Mouse (Mus musculus): ENCODE data around the gene Hivep1.

Hivep1 gene

GRCm38 (mm10) chr13:42116301-42116700 lies 64.5 kb downstream of the Hivep1 start:
- DNase-seq: no peak

- no peak for DNase-seq
Measured at GRCm38 (mm10) chr13:42119062-42119461, 67.2 kb downstream of the Hivep1 start.

GRCm38 (mm10) chr13:42121106-42121776 lies 69.4 kb downstream of the Hivep1 start:
- no peak for DNase-seq

DNA sequence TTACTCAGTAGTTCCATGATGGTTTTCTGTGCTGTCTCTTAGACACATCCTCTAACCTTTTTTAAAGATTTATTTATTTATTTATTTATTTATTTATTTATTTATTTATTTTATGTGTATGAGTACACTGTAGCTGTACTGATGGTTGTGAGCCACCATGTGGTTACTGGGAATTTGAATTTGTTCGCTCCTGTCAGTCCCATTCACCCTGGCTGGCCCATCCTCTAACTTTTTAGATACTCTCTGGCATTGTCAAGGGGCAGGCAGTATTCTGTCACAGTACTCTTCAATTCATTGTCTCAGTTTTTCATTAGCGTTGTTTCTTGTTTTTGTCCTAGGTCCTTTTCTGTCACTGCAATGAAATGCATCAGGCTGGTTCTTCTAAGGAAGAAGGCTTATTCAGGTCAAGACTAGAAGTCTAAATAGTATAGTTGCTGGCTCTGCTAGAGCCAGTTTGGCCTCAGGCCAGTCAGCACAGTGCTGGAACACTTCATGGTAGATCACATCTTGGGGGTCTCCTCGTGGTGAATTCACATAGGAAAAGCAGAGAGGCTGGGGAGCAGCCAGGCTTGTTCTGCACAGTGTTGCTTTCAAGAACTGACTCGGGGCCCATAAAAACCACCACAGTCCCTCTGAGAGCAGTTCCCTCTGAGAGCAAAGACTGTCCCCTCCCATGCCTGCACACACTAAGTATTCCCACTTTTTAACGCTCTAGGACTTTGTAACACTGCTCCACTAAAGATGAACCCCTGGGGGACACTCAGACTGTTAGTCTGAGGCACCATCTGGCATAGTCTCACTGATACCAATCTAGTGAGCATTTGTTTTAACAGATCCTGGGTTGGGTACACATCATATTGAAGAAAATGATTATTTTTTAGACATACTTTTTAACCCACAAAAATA lies 70.2 kb downstream of the Hivep1 start:
- no peak for DNase-seq

DNA sequence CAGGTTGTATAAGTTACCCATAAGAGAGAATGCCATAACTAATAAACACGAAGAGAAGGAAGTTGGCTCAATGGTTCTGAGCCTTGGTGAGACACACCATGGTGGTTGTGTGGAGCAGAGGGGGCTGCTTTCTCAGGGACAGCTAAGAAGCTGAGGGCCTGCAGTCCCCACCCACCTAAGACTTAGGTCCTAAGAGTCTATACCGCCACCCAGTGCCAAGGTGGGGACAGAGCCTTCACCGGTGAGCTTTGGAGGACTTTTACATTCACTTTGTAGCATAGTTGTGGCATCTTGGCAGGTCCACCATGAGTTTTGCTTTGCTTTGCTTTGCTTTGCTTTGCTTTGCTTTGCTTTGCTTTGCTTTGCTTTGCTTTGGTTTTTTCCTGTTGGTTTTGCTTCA lies 92.8 kb downstream of the Hivep1 start:
- DNase-seq: no peak

GRCm38 (mm10) chr13:42149328-42150071 lies 97.7 kb downstream of the Hivep1 start:
- no peak for DNase-seq

DNA sequence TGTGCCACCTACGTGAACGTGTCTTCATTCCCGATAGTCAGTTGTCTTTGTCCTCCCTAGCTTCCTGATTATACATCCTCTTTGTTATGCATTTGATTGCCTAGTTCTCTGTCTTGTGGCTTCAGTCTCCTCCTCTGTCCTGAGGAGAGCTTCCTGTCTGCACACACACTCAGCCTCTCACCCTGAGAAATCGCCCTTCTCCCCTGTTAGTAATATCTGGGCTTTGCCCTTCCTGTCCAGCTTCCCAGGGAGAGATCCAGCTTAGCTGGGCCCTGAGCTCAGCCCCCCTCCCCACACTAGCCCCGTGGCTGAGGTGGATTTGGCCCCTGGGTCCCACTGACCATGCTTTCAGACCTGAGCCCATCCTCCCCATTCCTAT lies 98.2 kb downstream of the Hivep1 start:
- DNase-seq: no peak

- DNase-seq: no peak
Measured at GRCm38 (mm10) chr13:42150462-42151127, 98.8 kb downstream of the Hivep1 start.

GRCm38 (mm10) chr13:42158259-42158658 lies 106.4 kb downstream of the Hivep1 start:
- no peak for DNase-seq

DNA sequence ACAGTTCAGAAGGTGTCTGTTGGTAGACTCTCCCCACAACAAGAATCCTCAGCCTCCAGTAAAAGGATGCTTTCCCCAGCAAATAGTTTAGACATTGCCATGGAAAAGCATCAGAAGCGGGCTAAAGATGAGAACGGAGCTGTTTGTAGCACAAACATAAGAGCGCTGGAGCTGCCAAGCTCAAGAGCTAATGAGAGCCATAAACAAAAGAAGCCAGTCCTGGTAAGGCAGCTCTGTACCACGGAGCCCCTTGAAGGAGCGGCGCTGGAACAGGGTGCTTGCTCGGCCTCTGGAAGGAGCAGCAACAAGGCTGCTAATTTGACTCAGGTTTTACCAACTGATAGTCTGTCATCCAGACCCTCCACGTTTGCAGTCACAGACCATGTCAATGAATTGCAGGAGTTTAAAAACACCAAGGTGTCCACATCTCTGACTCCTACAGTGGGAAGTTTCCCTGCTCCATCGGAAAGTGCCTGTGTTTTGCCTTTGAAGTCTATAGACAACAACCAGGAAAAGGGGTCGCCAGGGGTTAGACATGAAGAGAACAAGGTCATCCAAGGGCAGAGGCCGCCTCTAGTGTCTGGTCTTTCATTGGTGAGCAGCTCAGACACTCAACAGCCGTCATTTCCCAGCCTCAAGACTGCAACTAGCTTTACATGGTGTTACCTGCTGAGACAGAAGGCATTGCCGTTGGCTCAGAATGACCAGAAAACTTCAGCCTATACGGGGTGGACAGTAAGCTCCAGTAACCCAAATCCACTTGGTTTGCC lies 107.8 kb downstream of the Hivep1 start:
- DNase-seq: no peak

GRCm38 (mm10) chr13:42170802-42171201 lies 119.0 kb downstream of the Hivep1 start:
- DNase-seq: no peak

- peak; percentile 21 for DNase-seq
Measured at GRCm38 (mm10) chr13:42174827-42175420, 123.1 kb downstream of the Hivep1 start.

GRCm38 (mm10) chr13:42182635-42183034 lies 130.8 kb downstream of the Hivep1 start:
- DNase-seq: no peak

DNA sequence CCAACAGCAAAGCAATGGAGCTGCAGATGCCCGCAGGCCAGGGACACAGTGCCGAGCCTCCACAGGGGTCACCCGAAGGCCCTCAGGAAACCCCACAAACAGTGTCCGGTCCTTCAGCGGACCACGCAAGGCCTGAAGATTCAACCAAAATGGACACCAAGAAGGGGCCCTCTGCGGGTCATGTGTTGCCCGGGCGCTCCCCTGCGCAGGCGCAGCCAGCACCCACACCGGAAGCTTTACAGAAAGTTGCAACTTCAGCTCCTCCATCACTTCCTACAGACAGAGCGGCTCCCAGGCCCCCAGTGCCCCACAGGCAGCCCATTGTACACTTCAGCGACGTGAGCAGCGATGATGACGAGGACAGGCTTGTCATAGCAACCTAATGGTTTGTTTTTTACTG lies 132.3 kb downstream of the Hivep1 start:
- DNase-seq: no peak

- DNase-seq: no peak
Measured at GRCm38 (mm10) chr13:42193016-42193415, 141.2 kb downstream of the Hivep1 start.

DNA sequence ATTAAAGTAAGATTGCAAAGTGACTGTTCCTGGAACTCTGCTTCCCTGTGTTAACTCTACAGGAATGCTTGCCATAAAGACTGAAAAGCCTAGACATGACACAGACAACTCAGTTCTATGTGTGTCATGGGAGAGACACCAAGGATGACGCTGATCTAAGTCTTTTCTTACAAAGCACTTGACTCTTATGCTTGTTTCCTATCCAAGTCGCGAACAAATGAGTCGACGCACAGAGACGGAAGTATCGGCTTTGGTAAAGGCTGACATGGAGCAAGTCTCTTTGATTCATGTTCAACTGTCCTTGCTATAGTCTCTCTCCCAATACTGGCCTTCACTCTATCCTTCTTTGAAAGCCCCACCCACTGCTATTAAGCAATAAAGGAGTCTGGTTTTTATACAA lies 143.8 kb downstream of the Hivep1 start:
- no peak for DNase-seq

DNA sequence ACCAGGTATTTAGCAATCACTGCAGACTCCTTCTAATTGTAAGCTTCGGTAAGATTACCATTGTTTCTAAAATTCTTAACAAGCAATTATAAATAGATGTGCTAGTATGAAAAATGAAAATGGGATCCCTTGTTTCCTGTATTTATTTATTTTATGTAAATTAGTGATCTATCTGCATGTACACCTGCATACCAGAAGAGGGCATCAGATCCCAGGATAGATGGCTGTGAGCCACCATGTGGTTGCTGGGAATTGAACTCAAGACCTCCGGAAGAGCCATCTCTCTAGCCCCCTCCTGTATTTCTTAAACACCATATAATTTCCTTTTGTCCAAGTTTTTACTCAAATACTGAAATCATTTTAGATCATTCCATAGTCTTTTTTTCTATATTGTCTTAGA lies 145.8 kb downstream of the Hivep1 start:
- DNase-seq: no peak

DNA sequence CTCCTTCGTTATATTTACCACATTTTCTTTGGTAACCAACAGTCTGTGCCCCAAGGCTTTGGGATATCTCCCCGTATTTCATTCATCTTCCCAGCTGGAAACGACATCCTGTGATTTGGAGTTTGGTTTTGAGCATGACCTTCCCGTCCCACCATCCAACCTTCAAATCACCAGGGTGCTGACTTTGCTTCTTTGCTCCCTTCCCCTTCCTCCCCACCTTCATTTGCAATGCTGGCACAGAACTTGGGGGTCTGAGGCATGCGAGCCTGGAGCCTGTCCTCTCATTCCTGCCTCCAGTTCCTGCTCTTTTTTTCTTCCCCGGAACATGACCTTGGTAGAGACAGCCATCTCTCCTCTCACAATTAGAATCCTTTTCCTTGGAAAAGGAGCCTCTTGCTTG lies 161.7 kb downstream of the Hivep1 start:
- DNase-seq: no peak

- no peak for DNase-seq
Measured at GRCm38 (mm10) chr13:42222401-42222800, 170.6 kb downstream of the Hivep1 start.

- DNase-seq: no peak
Measured at GRCm38 (mm10) chr13:42228849-42229248, 177.0 kb downstream of the Hivep1 start.

GRCm38 (mm10) chr13:42233741-42234419 lies 182.1 kb downstream of the Hivep1 start:
- DNase-seq: no peak
